Mouse (Mus musculus) limb, embryonic 11.5 days (tissue): ENCODE results near the gene Srbd1. TPM values are rescaled to one million over a fixed set of nuclear protein-coding genes. Genes with fewer than 3 reads are reported as not detected.

Experiments
- ATAC-seq: fragments of 200-750 bp; cut with Nextera tagmentation; 2 replicates; pipeline ENCODE4 v1.8.0; 2017; ENCODE audit warnings: low read depth; ENCODE audit not compliant: insufficient number of reproducible peaks, low FRiP score, low TSS enrichment
- DNase-seq: peaks from one replicate; pipeline ENCODE4 v3.0.0-alpha.2; 2015; ENCODE audit warnings: low spot score
- H3K27ac ChIP-seq: fragments of 300-500 bp; sonication (generic); replicated peaks from 2 replicates; pipeline ENCODE4 v1.5.1; 2014; ENCODE audit warnings: low read depth, mild to moderate bottlenecking, low read length
- H3K27me3 ChIP-seq: fragments of 300-500 bp; sonication (generic); 2 replicates; pipeline ENCODE4 v1.6.1; 2014; ENCODE audit warnings: mild to moderate bottlenecking, low read length, mixed read lengths; ENCODE audit not compliant: control insufficient read depth, insufficient read depth
- H3K36me3 ChIP-seq: fragments of 300-500 bp; sonication (generic); 2 replicates; pipeline ENCODE4 v1.6.1; 2014; ENCODE audit warnings: mild to moderate bottlenecking, low read length, moderate library complexity, mixed read lengths; ENCODE audit not compliant: control insufficient read depth, insufficient read depth
- H3K4me1 ChIP-seq: fragments of 300-500 bp; sonication (generic); 2 replicates; pipeline ENCODE4 v1.6.1; 2014; ENCODE audit warnings: low read length, mixed read lengths; ENCODE audit not compliant: control insufficient read depth, insufficient read depth
- H3K4me2 ChIP-seq: fragments of 300-500 bp; sonication (generic); 2 replicates; pipeline ENCODE4 v1.6.1; 2014; ENCODE audit warnings: low read depth, mild to moderate bottlenecking, moderate library complexity; ENCODE audit not compliant: severe bottlenecking
- H3K4me3 ChIP-seq: fragments of 300-500 bp; sonication (generic); 2 replicates; pipeline ENCODE4 v1.5.1; 2014; ENCODE audit warnings: low read depth, low read length
- H3K9ac ChIP-seq: fragments of 300-500 bp; sonication (generic); 2 replicates; pipeline ENCODE4 v1.6.1; 2014; ENCODE audit warnings: mild to moderate bottlenecking, low read length
- H3K9me3 ChIP-seq: fragments of 300-500 bp; sonication (generic); 2 replicates; pipeline ENCODE4 v1.6.1; 2016; ENCODE audit warnings: low read length; ENCODE audit not compliant: control insufficient read depth
- WGBS: fragments of 180-500 bp; shearing (Covaris S2); extraction: QIAGEN DNeasy Blood & Tissue Kit; methylation state at CpG from one replicate; pipeline ENCODE4 v1.1.7; 2014; 5-methylcytosine and 5-hydroxymethylcytosine counted together
- polyA plus RNA-seq: library from polyadenylated mRNA; unstranded; fragments of >200 nt; fragmentation: Nextera tagmentation; extraction: Ambion mirVana; gene quantifications from 2 replicates; pipeline ENCODE4 v1.2.1, GENCODE M21; 2014

Gene Srbd1
- polyA plus RNA-seq, result 13.9 and 14.3 TPM in 2 replicates

DNA sequence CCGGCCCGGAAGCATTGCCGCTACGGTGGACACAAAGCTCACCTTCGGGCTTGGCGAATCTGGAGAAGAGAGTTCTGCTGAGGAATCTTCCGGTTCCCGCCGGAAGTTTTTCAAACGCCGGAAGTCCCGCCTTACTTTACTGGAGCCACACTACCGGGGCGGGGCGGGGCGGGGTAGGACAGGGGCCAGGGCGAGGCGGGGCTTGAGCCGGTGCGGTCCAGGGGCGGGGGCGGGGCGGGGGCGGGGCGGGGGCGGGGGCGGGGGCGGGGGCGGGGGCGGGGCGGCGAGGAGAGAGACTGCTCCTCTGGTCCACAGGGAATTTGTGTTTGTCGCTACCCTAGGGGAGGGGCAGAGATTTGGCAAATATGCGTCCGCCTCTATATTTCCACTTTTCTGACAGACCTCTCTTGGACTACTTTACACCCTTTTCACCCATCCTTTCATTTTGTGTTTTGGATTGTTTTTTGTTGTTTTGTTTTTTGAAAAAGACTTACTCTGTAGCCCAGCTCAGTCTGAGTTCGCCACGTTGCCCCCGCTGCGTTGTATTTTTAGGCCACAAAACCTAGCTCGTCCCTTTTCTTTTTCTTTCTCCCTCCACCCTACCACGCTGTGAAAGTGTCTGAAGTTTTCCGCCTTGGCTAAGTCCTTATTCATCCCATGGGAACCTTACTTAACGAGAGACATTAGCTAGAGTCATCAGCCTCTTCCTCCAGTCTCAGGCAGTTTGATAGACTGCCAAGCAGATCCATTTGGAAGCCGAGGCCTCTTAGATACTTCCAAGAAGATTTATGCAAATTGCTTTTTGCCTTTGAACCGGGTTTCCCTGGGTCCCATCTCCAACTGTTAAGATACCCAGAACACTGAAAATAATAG is at the start of gene Srbd1:
Srbd1 (minus strand) TSS at position 97 of the 873 bp plus-strand sequence.
- 4% methylated on average over 26 of the region's 45 CpGs for WGBS
- Histone ChIP-seq H3K27ac (no peak within 1 kb of the TSS), H3K36me3 (no peaks in the 10 kb centered on the region), H3K27me3 (no peaks in the 10 kb centered on the region), H3K4me1 (peaks cover 2% of the 10 kb centered on the region; the same call in 1 of the 2 replicates), H3K4me2 (peak within 1 kb of the TSS; percentile 98), H3K9ac (peak within 1 kb of the TSS; percentile 77), H3K4me3 (peak within 1 kb of the TSS; percentile 83), H3K9me3 (no peaks in the 10 kb centered on the region)
- DNase-seq (peak; percentile 94), ATAC-seq (peak; percentile 94)

DNA sequence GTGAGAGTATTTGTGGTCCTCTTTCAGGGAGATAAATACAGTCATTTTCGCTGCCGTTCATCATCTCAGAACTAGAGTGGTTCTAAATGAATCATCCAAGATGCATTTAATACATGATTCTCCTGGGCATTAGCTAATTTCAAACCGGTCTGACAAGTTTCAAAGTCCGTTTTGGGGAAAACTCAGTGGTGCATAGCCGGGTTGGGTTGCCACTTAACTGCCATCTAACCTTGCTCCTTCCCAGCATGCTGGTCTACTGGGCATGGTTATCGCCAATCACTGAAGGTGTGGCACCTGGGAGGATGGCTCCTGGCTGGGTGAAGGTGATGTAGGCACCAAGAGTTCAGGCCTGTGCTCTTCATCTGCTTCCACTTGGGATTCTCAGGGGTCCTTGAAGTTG is 49.0 kb upstream of the Srbd1 start:
- H3K9me3 ChIP-seq, result no peaks in the 10 kb centered on the region

DNA sequence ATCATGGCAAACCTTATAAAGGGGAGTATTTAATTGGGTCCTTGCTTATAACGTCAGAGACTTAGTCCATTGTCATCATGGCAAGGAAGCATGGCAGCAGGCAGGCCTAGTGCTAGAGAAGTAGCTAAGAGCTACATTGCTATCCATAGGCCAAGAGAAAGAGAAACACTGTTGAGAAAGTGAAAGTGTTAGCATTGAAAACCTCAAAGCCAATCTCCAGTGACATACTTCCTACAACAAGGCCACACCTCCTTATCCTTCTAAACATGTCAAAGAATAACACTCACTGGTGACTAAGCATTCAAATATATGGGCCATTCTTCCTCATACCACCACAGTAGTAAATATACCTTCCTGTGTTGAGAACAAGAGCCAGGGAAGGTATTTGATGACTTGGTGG is 42.8 kb upstream of the Srbd1 start:
- Histone ChIP-seq H3K4me2 (no peak overlapping the region), H3K27me3 (no peaks in the 10 kb centered on the region), H3K9ac (no peak overlapping the region), H3K4me3 (no peak overlapping the region), H3K36me3 (no peaks in the 10 kb centered on the region), H3K4me1 (no peaks in the 10 kb centered on the region), H3K27ac (no peak overlapping the region), H3K9me3 (no peaks in the 10 kb centered on the region)
- WGBS, result 87% methylated on average over 1 of the region's 1 CpGs
- DNase-seq, result no peak
- ATAC-seq, result no peak

More for the DNA sequence above, 49.0 kb upstream of the Srbd1 start:
- ATAC-seq, result no peak
- H3K27me3 ChIP-seq, result no peaks in the 10 kb centered on the region
- DNase-seq, result no peak
- H3K4me2 ChIP-seq, result no peak overlapping the region
- no peak overlapping the region for H3K9ac ChIP-seq
- WGBS, result 94% methylated on average over 6 of the region's 6 CpGs
- H3K36me3 ChIP-seq, result no peaks in the 10 kb centered on the region
- no peaks in the 10 kb centered on the region for H3K4me1 ChIP-seq
- no peak overlapping the region for H3K4me3 ChIP-seq
- H3K27ac ChIP-seq, result no peak overlapping the region

DNA sequence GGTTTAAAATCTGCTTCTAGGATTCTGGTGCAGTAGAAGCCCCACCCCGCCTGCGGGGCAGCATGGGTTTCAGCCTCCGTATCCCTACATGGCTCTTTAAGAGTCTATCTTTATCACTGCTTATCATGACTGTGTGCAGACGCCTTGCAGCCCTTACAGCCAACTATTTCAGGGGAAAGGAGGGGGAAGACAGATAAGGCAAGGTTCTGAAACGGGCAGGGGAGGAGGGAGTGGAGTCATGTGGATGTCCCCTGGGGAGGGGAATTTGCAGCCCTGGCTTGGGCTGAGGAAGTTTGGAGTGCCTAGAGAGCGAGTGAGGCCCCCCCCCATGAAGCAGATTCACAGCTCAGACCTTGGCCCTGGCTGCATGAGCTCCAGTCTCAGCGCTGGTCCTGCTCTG is 40.6 kb upstream of the Srbd1 start:
- DNase-seq, result no peak

DNA sequence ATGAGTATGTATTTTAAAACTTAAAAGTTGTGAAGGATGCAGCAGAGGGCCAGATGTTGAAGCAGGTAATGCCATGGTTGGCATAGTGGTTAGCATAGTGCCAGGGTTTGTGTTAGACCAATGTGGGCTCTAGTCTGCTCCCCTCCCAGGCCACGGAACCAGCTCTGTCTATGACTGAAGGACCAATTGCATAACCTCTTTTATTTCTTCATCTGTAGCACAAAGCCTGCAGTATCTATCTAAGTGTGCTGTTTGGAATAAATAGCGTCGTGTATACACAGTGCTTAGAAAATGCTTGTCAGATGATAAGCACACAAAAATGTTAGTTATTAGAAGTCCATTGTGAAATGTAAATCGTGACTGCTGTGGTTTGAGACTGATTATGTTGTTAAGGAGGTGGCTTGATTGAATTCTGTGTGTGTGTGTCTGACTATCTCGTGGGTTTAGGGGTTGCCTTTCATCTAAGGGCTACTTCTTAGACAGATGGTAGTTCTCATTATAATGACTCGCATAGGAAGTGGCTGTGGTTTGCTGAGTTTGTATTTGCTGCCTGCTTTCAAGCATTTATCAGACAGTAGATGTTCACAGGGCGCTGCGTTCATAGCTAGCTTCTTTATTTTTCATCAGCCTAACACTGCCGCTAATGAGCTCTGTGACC is 39.7 kb upstream of the Srbd1 start:
- H3K36me3 ChIP-seq, result no peaks in the 10 kb centered on the region
- H3K4me2 ChIP-seq, result no peak overlapping the region
- no peak overlapping the region for H3K4me3 ChIP-seq
- H3K9ac ChIP-seq, result no peak overlapping the region
- no peak for DNase-seq
- no peak overlapping the region for H3K27ac ChIP-seq
- no peaks in the 10 kb centered on the region for H3K9me3 ChIP-seq
- no peaks in the 10 kb centered on the region for H3K4me1 ChIP-seq
- 73% methylated on average over 9 of the region's 9 CpGs for WGBS
- ATAC-seq, result no peak
- no peaks in the 10 kb centered on the region for H3K27me3 ChIP-seq

More for the DNA sequence above, 40.6 kb upstream of the Srbd1 start:
- no peak overlapping the region for H3K27ac ChIP-seq
- H3K4me1 ChIP-seq, result no peaks in the 10 kb centered on the region
- H3K36me3 ChIP-seq, result no peaks in the 10 kb centered on the region
- no peaks in the 10 kb centered on the region for H3K27me3 ChIP-seq
- no peak for ATAC-seq
- no peak overlapping the region for H3K9ac ChIP-seq
- WGBS, result 36% methylated on average over 7 of the region's 7 CpGs
- no peaks in the 10 kb centered on the region for H3K9me3 ChIP-seq
- H3K4me3 ChIP-seq, result no peak overlapping the region
- H3K4me2 ChIP-seq, result no peak overlapping the region

DNA sequence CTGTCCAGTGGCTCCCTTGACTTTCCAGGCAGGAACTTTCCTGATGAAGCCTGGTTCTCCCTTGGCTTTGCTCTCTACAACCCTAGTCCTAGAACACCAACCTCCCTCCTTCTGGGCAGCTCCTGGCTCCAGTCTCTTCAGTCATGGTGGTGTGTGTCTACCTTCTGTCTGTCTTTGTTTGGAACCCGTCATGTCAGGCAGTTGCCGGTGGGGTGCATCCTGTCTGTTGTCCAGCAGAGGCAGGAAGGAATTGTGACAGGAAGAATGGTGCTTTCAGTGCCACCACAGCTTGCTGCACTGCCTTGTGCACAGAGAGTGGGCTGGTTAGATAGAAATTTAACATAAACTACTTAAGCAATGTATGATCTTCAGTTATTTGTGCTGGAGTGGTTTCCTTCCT is 38.8 kb upstream of the Srbd1 start:
- H3K4me1 ChIP-seq, result no peaks in the 10 kb centered on the region
- H3K9me3 ChIP-seq, result no peaks in the 10 kb centered on the region
- H3K9ac ChIP-seq, result no peak overlapping the region
- H3K27me3 ChIP-seq, result no peaks in the 10 kb centered on the region
- 54% methylated on average over 2 of the region's 2 CpGs for WGBS
- no peak overlapping the region for H3K4me2 ChIP-seq
- H3K27ac ChIP-seq, result no peak overlapping the region
- no peak for DNase-seq
- ATAC-seq, result no peak
- H3K4me3 ChIP-seq, result no peak overlapping the region
- H3K36me3 ChIP-seq, result no peaks in the 10 kb centered on the region

DNA sequence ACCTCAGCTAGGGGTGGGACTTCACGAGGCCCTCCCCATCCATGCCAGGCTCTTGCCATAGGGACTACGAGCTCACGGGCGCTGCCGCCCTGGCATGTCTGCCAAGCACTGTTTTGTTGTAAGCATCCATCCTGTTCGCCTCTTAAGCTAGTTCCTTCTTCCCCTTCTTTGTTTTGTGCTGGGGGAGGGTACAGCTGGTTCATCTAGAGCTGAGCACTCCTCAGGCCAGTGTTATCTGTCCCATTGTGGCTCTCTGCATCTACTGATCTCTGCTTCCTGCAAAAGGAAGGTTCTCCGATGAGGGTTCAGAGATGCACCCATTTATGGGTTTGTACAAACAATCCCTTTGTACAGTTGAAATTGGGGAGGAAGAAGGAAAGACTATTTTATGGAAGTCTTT is 31.7 kb upstream of the Srbd1 start:
- WGBS, result 83% methylated on average over 7 of the region's 7 CpGs
- Histone ChIP-seq H3K9me3 (no peaks in the 10 kb centered on the region), H3K27me3 (no peaks in the 10 kb centered on the region), H3K36me3 (no peaks in the 10 kb centered on the region), H3K9ac (no peak overlapping the region), H3K4me3 (no peak overlapping the region), H3K4me2 (no peak overlapping the region), H3K27ac (no peak overlapping the region), H3K4me1 (peaks cover 4% of the 10 kb centered on the region; the same call in 1 of the 2 replicates)
- ATAC-seq (no peak), DNase-seq (no peak)

DNA sequence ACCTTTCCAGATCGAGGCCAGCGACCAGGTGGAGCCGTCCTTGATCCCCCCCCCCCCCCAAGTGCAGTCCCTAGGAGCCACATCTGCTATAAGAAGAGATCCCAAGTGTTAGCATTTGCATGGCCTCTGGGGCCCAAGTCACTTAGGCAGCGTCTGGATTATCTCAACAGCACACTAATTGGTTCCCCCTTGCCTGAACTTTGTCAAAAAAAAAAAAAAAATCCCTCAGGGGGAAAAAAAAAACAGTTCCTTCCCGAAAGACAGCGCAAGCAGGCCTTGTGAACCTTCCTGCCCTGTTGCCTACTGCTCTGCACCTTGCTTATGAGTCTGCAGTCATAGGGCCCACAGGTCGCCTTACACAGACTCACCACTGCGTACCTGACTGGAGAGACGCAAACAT is 30.5 kb upstream of the Srbd1 start:
- whole genome bisulfite sequencing, result 29% methylated on average over 9 of the region's 9 CpGs
- no peak for DNase-seq
- Histone ChIP-seq H3K9me3 (no peaks in the 10 kb centered on the region), H3K27ac (no peak overlapping the region), H3K4me3 (no peak overlapping the region), H3K9ac (no peak overlapping the region), H3K36me3 (no peaks in the 10 kb centered on the region), H3K4me1 (peaks cover 6% of the 10 kb centered on the region), H3K27me3 (no peaks in the 10 kb centered on the region), H3K4me2 (no peak overlapping the region)
- ATAC-seq, result no peak
